Mouse (Mus musculus) megakaryocyte-erythroid progenitor cell, adult 5-6 weeks (primary cell): ENCODE measurements around the gene Gm4064. TPM values are rescaled to one million over a fixed set of nuclear protein-coding genes. Genes with fewer than 3 reads are reported as not detected.
"Not testable (repeated sequence)": the region's sequence is repeated elsewhere in the genome, so short reads cannot be mapped to it uniquely, and the experiment has no call there.

ENCODE experiments used
- ATAC-seq: replicated peaks from 2 replicates; pipeline ENCODE4 v1.8.0; 2016; ENCODE audit warnings: mild to moderate bottlenecking, inconsistent platforms; ENCODE audit not compliant: severe bottlenecking, poor library complexity, low FRiP score, low TSS enrichment
- total RNA-seq, 2 experiments: library from RNA; stranded (forward) in 1 of 2; stranded (reverse) in 1 of 2; fragments of 200-1000, 215-1000 nt in 1 of 2; fragments of >200 nt in 1 of 2; fragmentation: Nextera tagmentation in 1 of 2; gene quantifications; 2 replicates each; pipeline ENCODE4 v1.2.3; 2014 to 2017

Gm4064 gene
- not detected in 2 replicates for total RNA-seq (2014; fragmentation: Nextera tagmentation)
- not detected in 2 replicates for total RNA-seq (2017)

DNA sequence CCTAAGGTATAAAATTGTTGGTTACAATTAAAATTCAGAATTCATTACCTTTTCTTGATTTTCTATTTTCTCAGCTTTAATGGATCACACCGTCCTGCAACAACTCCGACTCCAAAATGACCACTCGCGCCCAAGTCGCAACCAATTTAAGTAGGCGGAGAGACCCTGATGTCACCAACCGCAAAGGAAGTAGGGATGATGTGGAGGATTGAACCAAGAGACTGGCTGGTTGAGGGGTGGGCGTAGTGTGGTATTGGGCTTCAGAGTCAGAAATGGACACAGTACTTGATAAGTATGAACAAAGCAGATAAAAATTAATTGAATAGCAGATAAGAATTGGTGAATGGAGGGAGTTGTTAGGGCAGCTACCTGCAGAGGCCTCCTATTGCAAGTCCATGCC is at the start of gene Gm4064:
Gene Gm4064, minus strand, starts transcription at position 101 of the 400 bp plus-strand sequence.
- ATAC-seq: not testable (repeated sequence)

DNA sequence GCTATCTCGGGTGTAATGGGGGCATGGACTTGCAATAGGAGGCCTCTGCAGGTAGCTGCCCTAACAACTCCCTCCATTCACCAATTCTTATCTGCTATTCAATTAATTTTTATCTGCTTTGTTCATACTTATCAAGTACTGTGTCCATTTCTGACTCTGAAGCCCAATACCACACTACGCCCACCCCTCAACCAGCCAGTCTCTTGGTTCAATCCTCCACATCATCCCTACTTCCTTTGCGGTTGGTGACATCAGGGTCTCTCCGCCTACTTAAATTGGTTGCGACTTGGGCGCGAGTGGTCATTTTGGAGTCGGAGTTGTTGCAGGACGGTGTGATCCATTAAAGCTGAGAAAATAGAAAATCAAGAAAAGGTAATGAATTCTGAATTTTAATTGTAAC is 34.4 kb upstream of the Gm4064 start, which contains the start of the genes Rbmy and Gm10256:
Gene Rbmy, plus strand, starts transcription at position 301 of the 400 bp plus-strand sequence.
Gene Gm10256, plus strand, starts transcription at position 320 of the 400 bp plus-strand sequence.
- ATAC-seq: not testable (repeated sequence)

Other genes starting within 250 kb of the Gm4064 start
- not detected in 2 replicates for gene H2al2c, start 197.1 kb downstream of the Gm4064 start, total RNA-seq (2014; fragmentation: Nextera tagmentation)
- not detected in 2 replicates for gene H2al2c, start 197.1 kb downstream of the Gm4064 start, total RNA-seq (2017)
- not detected in 2 replicates for gene Sry, start 132.5 kb downstream of the Gm4064 start, total RNA-seq (2014; fragmentation: Nextera tagmentation)
- gene Sry, start 132.5 kb downstream of the Gm4064 start, total RNA-seq (2017): not detected in 2 replicates
- gene H2al2b, start 75.5 kb downstream of the Gm4064 start, total RNA-seq (2014; fragmentation: Nextera tagmentation): not detected in 2 replicates
- gene H2al2b, start 75.5 kb downstream of the Gm4064 start, total RNA-seq (2017): not detected in 2 replicates
- gene Rbmy, start 34.5 kb upstream of the Gm4064 start, total RNA-seq (2014; fragmentation: Nextera tagmentation): not detected in 2 replicates
- not detected in 2 replicates for gene Rbmy, start 34.5 kb upstream of the Gm4064 start, total RNA-seq (2017)
- gene Gm10256, start 34.5 kb upstream of the Gm4064 start, total RNA-seq (2014; fragmentation: Nextera tagmentation): not detected in 2 replicates
- gene Gm10256, start 34.5 kb upstream of the Gm4064 start, total RNA-seq (2017): not detected in 2 replicates
- not detected in 2 replicates for gene Gm10352, start 104.8 kb upstream of the Gm4064 start, total RNA-seq (2014; fragmentation: Nextera tagmentation)
- not detected in 2 replicates for gene Gm10352, start 104.8 kb upstream of the Gm4064 start, total RNA-seq (2017)
- not detected in 2 replicates for gene Gm29289, start 136.4 kb upstream of the Gm4064 start, total RNA-seq (2014; fragmentation: Nextera tagmentation)
- gene Gm29289, start 136.4 kb upstream of the Gm4064 start, total RNA-seq (2017): not detected in 2 replicates